Mouse (Mus musculus) right cerebral cortex, postnatal 4 days (tissue): ENCODE results near the gene Rgr.
"Not testable (repeated sequence)": the region's sequence is repeated elsewhere in the genome, so short reads cannot be mapped to it uniquely, and the experiment has no call there.

Source experiments
- DNase-seq: peaks from one replicate; pipeline ENCODE4 v3.0.0-alpha.2; 2022

Rgr gene

DNA sequence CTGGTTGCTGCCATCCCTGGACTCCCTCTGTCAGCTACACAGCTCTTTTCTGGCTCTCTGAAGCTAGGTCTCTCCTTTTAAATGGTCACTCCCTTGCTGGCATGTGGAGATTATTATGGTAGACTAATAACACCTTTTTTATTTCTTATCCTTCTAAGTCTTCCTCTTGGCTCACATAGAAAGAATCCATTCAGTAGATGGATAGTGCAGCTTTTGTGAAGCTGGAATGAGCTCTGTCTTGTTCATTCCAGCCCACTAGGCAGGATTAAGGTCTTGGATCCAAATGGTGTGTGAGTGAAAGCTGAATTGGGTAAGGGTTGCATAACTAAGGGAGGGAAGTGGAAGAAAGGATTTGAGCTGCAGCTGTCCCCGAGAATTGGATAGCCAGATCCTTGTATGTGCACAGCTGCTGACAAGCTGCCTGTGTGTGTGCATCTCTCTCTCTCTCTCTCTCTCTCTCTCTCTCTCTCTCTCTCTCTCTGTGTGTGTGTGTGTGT, at the start of gene Rgr:
TSS of gene Rgr (minus strand) at position 51 of the 497 bp plus-strand sequence.
- no peak for DNase-seq

DNA sequence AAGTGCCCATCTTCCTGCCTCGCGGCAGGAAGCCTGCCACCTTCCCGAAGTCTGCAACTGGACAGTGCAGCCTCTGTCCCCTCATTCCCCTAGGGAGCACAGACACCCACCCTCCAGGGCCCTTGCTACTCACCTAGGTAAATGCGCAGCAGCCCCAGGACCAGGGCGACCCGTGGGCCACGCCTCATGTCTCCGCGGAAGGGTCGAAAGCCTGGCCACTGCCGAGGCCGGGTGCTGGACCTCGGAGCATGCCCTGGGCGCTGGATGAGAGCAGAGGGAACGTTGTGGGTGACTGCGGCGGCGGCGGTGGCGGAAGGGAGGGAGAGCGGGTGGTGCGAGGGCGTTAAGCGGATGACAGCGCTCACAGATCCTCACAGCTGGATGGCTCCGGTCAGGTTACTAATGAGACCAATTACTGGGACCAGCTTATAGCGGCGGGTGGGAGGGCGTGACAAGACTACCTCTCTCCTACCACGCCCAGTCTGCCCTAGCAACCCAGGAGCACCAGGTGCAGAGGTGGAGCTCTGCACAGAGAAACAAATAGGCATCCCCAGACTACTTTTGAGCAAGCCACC, 49.3 kb upstream of the Rgr start, which contains the start of gene Cdhr1:
TSS of gene Cdhr1 (minus strand) at position 392 of the 575 bp plus-strand sequence.
- DNase-seq, result peak; percentile 30

DNA sequence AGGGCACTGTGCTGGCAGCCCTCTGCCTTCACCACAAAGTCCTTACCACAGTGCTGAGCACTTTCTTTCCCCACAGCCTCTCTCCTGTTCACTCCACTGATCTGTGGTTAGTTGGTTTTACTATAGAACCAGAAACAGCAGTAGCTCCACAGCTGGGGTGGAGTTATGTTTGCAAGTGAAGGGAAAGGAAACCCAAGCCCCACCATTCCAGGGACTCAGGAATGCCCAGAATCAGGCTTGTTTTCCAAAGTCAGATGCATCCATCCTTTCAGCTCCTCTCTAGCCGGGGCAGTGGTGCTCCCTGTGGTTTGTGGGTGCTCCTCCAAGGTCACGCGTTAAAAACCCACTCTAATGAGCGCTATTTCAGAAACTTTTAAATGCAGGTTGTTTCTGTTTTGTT, 46.8 kb upstream of the Rgr start:
- no peak for DNase-seq

DNA sequence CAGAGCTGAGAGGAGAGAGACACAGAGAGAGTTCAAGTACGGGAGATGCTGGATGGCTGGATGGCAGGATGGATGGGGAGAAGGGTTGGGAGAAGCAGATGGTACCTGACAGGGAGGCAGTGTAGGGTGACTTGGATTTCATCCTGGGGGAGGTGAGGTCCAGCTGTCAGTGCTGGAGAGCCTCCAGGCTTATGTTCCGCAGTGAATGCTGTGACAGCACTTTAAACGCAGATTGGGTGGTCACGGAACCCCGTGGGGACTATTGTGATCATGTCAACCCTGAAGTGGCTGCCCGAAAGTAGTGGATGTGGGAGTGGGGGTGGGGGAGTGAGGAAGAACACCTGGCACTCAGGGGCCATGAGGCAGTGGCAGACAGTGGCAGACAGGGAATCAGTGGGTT, 45.7 kb upstream of the Rgr start:
- no peak for DNase-seq

DNA sequence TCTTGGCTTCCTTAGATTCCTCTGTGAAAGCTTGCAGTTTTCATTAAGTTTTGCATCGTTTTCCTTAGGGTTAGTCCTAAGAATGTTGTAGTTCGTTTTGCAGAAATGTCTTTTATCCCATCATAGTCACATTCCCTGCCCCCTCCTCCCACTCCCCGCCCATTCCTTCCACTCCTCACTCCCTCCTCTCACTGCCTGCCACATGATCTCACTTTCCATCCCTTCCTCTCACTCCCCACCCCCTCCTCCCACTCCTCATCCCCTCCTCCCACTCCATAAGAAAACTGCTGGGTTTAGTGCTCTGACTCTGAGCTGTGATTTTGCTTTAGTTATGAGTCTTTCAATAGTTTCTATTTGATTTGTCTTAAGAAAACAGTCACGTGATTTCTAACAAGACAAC, 35.0 kb upstream of the Rgr start:
- DNase-seq, result no peak

DNA sequence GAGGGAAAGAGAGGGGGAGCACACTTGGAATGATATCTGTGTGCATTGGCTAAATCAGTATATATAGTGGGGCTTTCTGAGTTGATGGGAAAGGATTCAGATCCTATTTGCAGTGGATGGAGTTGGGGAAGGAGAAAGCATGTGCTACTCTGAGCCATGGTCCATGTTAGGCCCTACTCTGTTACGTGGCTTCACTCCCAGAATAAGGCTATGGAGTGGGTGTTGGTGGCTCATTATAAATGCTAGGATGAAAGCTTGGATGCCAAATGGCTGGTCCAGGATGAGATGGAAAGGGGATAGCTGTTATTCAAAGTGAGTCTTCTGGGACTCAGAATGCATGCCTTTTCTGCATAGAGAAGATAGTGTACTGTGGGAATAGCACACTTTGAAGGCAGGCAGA, 32.0 kb upstream of the Rgr start:
- no peak for DNase-seq

DNA sequence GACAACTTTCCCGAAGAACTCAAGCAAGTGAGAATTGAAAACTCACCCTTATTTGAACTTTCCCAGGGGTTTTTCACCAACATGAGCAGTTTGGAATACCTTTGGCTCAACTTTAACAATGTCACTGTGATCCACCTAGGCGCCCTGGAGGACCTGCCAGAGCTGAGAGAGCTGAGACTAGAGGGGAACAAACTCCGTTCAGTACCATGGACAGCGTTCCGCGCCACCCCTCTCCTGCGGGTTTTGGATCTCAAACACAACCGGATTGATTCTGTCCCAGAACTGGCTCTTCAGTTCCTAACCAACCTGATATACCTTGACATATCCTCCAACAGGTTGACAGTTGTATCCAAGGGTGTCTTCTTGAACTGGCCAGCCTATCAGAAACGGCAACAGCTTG, 19.8 kb upstream of the Rgr start:
- DNase-seq, result peak; percentile 37

DNA sequence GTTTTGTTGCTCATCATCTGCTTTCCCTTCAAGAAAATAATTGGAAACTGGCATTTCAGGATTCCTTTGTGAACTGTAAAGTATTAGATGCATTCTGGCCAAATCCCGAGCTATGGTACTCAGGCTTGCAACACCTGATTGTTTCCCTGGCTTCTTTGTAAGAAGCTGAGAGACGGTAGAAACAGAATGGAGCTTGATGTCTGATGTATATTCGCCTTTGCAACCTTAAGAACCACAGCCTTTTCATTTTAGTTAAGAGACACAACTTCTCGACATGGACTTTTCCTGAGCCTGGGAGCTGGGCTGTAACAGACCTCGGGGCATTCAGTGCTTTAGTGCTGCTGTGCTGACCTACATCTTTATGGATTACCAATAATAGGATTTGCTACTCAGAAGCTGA, 18.9 kb upstream of the Rgr start, which contains the start of gene Lrit2:
TSS of gene Lrit2 (plus strand) at position 301 of the 400 bp plus-strand sequence.
- no peak for DNase-seq

DNA sequence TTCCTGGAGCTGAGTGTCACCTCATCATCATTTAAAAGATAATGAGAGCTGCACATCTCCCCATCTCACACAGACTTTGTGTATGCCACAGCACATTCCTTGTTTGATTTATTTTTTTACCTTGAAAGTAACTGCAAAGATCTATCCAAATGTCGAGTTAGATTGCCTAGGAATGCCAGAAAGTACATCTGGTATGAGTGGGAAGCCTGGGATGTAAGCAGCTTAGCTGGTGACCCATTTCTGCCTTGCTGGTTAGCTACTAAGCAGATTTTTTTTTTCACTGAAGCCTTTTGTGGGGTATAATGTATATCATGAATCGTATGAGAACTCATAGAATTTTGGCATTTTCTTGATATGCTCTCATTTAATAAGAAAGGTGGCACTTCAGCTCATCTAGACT, 17.9 kb upstream of the Rgr start:
- DNase-seq, result no peak

DNA sequence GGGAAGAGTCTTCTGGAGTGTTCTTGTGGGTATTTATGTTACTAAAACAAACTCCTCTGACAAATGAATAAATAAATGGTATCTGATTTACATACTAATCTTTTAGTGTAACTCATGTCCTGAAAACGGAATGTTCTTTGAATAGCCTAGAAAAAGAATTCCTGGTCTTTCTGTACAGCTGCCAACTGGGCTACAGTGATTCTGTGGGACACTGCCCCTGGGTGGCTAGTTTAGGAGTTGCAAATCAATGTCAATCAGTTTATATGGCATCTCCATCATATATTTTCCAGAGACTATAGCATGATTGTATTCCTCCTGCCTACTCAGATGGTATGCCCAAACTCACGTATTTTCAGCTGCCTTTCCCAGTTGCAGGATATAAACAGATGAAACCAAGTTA, 16.1 kb upstream of the Rgr start:
- DNase-seq, result no peak

DNA sequence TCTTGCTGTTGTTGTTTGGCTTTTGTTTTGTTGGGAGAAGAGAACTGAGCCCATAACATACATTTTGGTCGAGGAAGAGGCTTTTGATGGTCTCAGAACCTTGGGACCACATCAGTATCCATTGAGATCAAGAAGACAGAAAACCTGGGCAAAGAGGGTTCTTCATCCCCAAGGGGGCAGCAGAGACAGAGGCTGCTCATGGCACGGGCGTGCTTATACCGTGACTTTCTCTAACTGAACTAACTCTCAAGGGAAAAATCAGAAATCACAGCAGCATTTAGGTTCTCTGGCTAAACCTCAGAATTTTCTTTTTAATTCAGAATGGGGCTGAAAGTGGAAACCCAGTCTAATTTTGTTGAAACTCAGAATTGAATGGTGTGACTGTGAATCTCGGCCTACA, 14.3 kb downstream of the Rgr start:
- no peak for DNase-seq

DNA sequence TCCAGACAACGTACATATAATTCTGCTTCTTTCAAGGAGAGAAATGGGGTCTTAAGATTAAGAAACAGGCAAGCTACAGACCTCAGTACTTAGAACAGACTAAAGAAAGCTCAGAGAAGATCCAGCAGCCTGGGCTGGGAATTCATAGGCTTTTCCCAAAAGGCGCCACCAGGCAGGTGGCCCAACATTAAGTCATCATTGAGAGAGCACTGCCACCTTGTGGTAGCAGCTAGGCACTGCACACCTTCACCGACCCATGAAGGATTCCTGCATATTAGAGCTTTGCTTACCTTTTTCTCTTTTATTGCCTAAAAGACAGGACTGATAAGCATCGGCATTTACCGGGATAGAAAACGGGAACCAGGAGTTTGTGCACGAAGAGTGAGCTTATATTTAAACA, 15.5 kb downstream of the Rgr start:
- peak; percentile 80 for DNase-seq

DNA sequence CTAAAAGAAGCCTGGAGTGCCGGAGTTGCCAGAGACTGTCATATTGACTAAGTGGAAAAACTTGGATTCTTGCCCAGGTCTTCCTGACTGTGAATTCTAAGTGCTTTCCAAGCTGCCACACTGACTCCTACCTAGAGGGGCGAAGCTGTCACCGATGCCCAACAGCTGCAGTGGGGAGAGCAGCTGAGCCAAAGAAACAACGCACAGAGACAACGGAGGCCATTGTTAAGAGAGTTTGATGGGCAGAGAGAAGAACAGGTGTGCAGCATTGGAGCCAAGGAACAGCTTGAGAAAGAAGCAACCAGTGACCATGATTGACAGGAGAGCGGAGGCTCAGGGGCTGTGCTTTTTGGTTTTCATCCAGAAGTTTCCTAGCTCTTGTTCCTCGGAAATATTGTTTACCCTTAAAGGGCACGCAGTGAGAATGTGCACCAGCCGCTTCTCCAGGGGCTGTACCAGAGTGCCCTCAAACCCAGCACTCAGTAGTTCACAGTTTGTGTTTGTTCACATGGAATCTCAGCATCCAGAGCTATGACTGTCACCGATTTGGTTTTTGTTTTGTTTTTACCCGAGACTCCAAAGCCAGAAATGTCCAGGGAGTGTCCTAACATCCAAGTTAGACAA, 16.2 kb downstream of the Rgr start:
- DNase-seq, result peak; percentile 6

DNA sequence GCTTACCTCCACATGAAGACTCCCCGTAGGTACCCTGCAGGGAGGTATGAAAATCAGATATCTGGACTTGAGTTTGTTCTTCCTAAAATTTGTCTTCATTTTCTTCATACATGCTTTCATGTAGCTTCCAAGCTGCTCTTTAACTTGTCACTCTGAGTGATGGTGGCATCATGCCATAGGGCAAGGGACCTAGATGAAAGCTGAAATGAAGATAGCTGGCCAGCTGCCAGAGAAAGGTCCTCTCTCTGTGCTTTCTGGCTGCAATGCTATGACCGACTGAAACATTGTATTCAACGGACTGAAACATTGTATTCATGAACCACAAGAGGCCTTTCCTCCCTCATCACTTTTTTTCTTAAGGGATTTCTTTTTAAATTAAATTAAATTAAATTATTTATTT, 20.2 kb downstream of the Rgr start:
- DNase-seq, result peak; percentile 6

DNA sequence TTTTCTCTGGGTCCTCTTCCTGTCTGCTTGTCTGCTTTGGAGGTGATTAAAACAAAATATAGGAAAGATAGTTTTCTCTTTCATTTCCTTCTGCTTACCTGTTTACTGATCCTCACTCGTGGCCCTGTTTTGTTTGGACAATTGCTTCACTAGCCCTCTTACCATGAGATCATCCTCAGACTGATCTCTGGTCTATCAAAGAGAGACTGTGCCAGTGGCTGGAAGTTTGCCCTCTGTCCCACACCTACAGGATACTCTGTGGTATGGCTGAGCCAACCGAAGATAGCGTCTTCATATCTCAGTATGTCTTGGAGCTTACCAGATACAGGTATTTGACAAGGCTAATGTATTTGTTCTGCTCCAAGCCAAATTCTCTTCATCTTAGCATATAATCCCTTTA, 20.8 kb downstream of the Rgr start:
- DNase-seq, result no peak

DNA sequence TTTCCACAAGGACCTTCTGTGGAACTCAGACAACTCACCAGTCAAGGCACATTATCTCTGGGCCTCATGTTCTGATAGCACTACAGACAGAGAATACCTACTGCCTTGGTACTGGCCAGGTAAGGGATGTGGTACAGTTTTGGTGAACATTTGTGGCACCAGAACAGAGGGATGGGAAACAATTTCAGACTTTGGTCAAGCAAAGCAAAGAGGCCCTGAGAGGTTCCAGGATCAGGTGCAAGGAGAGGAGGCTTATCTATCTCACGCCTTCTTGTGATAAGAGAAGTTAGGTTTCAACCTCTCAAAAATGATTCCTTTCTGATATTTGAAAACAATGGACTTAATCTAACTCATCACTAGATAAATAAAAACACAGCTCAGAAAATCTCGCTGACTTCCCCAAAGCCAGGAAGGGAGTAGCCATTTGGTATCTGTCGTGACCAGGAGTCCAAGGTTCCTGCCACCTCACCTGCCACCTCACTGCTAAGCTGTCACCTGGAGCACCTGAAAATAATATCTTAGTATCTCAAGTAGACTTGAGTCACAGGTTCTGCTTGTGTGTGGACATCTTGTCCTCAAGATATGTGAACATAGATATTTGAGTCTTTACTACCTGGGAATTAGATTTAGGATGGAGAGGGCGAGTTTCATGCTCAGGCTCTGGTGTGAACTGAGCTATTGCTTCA, 21.4 kb downstream of the Rgr start:
- no peak for DNase-seq

DNA sequence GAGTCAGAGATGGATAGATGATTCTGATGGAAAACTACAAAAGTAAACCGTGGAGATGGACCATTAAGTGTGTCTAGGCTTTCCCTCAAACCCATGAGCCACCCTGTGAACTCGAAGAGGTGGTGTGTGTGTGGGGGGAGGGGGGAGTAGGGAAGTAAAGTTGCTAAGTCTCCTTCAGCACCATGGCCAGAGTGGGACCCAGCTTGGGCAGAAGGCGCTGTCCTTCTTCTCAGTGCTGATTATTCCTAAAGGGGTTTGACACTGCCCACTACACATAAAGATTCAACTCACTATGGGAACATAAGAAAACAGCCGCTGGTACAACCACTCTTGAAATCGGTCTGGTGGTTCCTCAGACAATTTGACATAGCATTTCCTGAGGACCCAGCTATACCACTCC, 32.9 kb downstream of the Rgr start:
- DNase-seq, result no peak

DNA sequence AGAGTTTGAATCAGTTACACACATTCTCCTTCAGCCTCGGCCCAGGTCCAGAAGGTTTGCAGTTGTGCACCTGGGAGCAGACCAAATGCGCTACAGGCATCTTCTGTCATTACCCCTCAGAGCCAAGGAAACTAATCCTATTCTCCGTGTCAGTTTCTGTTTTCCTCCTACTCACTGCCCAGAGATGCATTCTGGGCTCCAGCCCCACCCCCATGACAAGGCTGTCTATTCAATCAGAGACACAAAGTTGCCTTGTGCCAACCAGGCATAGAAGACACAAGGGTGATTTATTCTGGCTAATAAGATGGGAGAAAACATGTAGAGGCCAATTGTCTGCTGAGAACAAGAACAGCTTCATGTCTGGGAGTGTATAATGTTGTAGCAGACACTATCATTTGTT, 35.1 kb downstream of the Rgr start:
- peak; percentile 7 for DNase-seq

DNA sequence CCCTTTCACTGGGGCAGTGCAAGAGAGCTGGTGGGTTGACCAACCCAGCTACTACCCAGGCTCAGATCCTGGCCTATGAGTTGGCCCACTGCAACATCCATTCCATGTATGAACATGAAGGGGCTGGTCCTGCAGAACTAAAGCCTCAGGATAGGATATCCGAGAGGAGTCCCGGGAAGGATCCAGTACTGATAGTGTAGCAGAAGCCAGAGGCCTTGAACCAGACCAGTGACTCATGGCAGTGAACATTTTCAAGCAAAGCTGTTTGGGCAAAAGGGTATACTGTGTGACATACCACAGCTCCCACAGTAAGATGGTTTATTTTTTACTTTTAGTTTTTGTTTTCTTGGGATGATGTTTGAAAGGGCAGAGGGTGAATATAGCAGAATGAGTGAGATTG, 39.1 kb downstream of the Rgr start:
- DNase-seq, result no peak

DNA sequence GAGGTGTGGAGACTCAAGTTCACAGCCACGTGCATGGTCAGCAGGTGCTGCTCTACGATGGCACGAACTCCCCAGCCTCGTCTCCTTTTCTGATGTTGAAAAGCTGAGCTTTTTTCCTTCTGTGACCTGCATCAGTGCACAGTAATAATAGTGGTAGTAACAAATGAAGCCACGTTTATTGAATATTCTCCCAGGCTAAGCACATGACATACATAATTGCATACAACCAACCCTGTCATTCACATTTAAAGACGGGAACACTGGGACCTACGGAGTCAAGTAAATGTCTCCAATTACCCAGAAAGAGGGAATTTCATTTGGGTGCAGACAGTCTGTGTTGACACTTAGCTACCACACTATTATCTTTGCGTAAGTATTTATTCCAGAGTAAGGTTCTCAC, 42.3 kb downstream of the Rgr start:
- no peak for DNase-seq

DNA sequence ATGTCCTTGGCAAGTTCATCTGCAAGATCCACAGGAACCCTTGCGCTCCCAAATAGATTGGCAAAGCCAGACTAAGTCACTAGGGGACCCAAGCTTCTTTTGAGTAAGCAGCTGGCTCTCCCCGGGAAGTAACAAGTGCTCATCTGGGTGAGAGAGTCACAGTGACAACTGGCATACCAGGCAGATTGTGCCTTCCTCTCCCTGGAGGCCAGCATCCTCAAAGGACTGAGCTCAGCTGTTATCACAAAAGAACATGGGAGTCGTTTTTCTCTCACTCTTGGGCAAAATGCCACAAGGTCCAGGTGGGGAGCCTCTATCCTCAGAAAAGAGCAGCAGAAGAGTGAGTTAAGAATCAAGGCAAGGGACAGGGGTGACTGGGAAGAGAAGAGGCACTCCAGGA, 42.9 kb downstream of the Rgr start:
- no peak for DNase-seq

DNA sequence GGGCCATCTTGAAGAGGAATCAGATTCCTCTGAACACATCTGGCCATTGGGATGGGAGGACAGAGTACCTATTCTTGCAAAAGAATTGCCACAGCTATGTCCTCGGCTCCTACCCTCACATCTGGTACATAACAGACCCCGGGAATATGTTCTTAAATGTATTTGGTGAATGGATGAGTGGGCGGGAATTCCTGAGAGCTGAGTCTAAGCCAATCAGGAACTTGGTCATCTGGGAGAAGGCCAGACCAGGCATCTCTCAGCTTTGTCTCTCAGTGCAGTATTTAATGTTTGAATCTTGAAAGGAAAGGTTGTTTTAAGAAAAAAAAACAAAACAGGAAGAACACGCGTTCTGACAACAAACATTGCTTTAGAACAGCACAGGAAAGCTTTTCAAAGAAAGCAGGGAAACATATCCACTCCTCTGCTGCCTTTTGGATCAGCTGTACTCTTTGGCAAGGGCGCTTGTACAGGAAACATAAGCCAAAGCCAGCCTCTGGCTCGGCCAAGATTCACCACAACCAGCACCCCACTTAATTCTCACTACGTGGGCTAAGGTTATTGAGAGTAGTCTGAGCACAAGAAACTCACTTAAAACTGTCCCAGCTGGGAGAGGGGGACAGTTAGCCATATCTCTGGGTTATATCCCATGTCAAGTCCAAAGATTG, 45.2 kb downstream of the Rgr start:
- no peak for DNase-seq

DNA sequence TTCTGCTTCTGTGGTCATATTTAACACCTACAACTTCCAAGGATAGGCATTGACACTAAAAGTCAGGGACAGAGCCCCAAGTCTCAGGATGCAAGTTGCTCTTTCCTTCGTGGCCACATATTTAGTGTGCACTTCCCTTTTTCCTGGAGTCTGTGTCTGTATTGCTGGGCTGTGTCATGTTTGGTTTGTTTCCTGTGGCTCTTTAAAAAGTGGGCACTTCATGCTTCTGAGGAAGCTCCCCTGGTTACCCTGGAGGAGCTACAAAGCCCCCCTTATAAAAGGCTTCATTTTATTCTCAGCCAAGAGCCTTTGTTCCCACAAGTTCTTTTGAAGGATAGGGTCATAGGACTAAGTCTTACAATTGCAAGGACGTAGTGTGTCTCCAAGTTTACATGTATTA, 45.9 kb downstream of the Rgr start:
- DNase-seq, result no peak

DNA sequence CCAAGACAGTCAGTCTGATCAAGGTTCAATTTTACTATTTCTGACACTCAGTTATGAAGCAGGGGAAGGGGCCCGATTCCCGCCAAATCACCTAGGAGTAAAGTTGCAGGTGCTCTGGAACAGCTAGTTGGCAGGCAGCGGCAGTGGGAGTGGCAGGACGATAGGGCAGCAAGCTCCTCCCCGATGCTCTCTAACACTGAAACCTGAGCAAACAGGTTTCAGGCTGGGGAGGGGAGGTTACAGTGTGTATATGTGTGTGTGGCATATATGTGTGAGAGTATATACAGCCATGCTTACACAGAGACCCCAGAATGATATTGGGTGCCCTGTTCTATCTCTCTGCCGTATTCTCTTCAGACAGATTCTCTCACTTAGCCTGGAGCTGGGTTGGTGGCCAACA, 48.0 kb downstream of the Rgr start:
- DNase-seq, result not testable (repeated sequence)
